In the genomic region with DNA sequence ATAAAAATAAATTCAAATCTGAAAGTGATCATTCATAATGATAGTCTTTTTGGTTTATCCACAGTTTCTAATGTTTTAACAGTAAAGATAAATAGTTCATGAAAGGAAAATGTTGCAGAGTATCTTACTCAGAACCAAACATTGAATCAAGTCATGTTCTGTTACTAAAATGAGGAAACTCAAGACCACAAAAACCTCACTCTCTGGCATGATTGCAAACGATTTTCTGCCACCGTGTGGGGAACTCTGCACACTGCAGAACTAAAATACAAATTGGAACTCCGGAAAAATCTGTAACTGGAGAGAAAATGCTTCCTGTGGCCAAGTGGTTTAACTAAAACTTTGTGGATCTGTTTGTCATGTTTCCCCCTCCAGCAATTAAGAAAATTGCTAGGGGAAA, we compare ENCODE assay signal across 8 mouse cellular contexts. TPM values are rescaled to one million over a fixed set of nuclear protein-coding genes. Genes with fewer than 3 reads are reported as not detected.
DNase-seq lines count a peak whose midpoint lies in the region; ATAC-seq lines count a peak whose summit lies in the region.

No protein-coding gene starts in this region.

- H3K4me3 ChIP-seq in midbrain, embryonic 14.5 days (replicated peaks; ENCODE audit: low read depth, low read length) = no peak overlapping the region
- no peak overlapping the region for H3K4me3 ChIP-seq in midbrain, embryonic 15.5 days
- no peak overlapping the region for H3K4me3 ChIP-seq in embryonic facial prominence, embryonic 10.5 days
- H3K4me3 ChIP-seq in liver, embryonic 11.5 days (ENCODE audit: low read depth, low read length) = no peak overlapping the region

- H3K27me3 ChIP-seq in midbrain, embryonic 14.5 days (ENCODE audit: control insufficient read depth, insufficient read depth, low read length) = no peaks in the 10 kb centered on the region
- no peaks in the 10 kb centered on the region for H3K27me3 ChIP-seq in midbrain, embryonic 15.5 days (replicated peaks)
- H3K27me3 ChIP-seq in embryonic facial prominence, embryonic 10.5 days (replicated peaks; ENCODE audit: low read depth, poor library complexity, severe bottlenecking) = no peaks in the 10 kb centered on the region
- no peaks in the 10 kb centered on the region for H3K27me3 ChIP-seq in liver, embryonic 11.5 days (replicated peaks; ENCODE audit: control insufficient read depth, insufficient read depth, low read length)

- H3K4me1 ChIP-seq in midbrain, embryonic 14.5 days (ENCODE audit: control insufficient read depth, insufficient read depth, low read length) = peaks cover 14% of the 10 kb centered on the region
- H3K4me1 ChIP-seq in midbrain, embryonic 15.5 days = peaks cover 28% of the 10 kb centered on the region
- H3K4me1 ChIP-seq in embryonic facial prominence, embryonic 10.5 days = peaks cover 22% of the 10 kb centered on the region
- H3K4me1 ChIP-seq in liver, embryonic 11.5 days (replicated peaks; ENCODE audit: control insufficient read depth, insufficient read depth, low read length) = peaks cover 19% of the 10 kb centered on the region

- H3K9me3 ChIP-seq in midbrain, embryonic 14.5 days (ENCODE audit: control insufficient read depth, low read length) = no peaks in the 10 kb centered on the region
- no peaks in the 10 kb centered on the region for H3K9me3 ChIP-seq in midbrain, embryonic 15.5 days
- no peaks in the 10 kb centered on the region for H3K9me3 ChIP-seq in embryonic facial prominence, embryonic 10.5 days
- H3K9me3 ChIP-seq in liver, embryonic 11.5 days (ENCODE audit: control insufficient read depth, low read length) = no peaks in the 10 kb centered on the region

- DNase-seq in midbrain, embryonic 14.5 days = peak; percentile 87
- DNase-seq in adipocyte (ENCODE audit: low spot score) = peak; percentile 79
- DNase-seq in embryonic facial prominence, embryonic 10.5 days (ENCODE audit: low spot score) = peak; percentile 66
- DNase-seq in hindlimb bud, embryonic 11.5 days (ENCODE audit: extremely low spot score, low read depth, low spot score) = peak; percentile 44
- peak; percentile 38 for DNase-seq in liver, embryonic 11.5 days (ENCODE audit: low spot score)
- DNase-seq in right cerebral cortex, adult 18-20 months = peak; percentile 49

- ATAC-seq in midbrain, embryonic 14.5 days (ENCODE audit: low FRiP score, low TSS enrichment) = no peak
- no peak for ATAC-seq in midbrain, embryonic 15.5 days (replicated peaks)
- ATAC-seq in liver, embryonic 11.5 days (replicated peaks; ENCODE audit: low FRiP score) = no peak
- no peak for ATAC-seq in erythroid progenitor cell, adult 5-6 weeks (replicated peaks; ENCODE audit: low FRiP score, poor library complexity, severe bottlenecking)

- H3K4me2 ChIP-seq in midbrain, embryonic 14.5 days (ENCODE audit: low read length) = no peak overlapping the region
- no peak overlapping the region for H3K4me2 ChIP-seq in midbrain, embryonic 15.5 days
- no peak overlapping the region for H3K4me2 ChIP-seq in liver, embryonic 11.5 days

- no peak overlapping the region for H3K9ac ChIP-seq in midbrain, embryonic 14.5 days (replicated peaks; ENCODE audit: low read length)
- no peak overlapping the region for H3K9ac ChIP-seq in midbrain, embryonic 15.5 days
- H3K9ac ChIP-seq in liver, embryonic 11.5 days (ENCODE audit: low read depth, low read length) = no peak overlapping the region

- H3K27ac ChIP-seq in midbrain, embryonic 14.5 days (replicated peaks; ENCODE audit: low read depth, low read length) = no peak overlapping the region
- H3K27ac ChIP-seq in midbrain, embryonic 15.5 days = no peak overlapping the region
- H3K27ac ChIP-seq in embryonic facial prominence, embryonic 10.5 days (replicated peaks) = no peak overlapping the region
- H3K27ac ChIP-seq in liver, embryonic 11.5 days (ENCODE audit: low read depth, low read length) = no peak overlapping the region

- peaks cover 7% of the 10 kb centered on the region for H3K36me3 ChIP-seq in midbrain, embryonic 14.5 days (ENCODE audit: control insufficient read depth, insufficient read depth, low read length)
- H3K36me3 ChIP-seq in midbrain, embryonic 15.5 days (replicated peaks) = no peaks in the 10 kb centered on the region
- peaks cover 19% of the 10 kb centered on the region for H3K36me3 ChIP-seq in embryonic facial prominence, embryonic 10.5 days (replicated peaks)
- no peaks in the 10 kb centered on the region for H3K36me3 ChIP-seq in liver, embryonic 11.5 days (ENCODE audit: control insufficient read depth, insufficient read depth, low read length)

- WGBS in midbrain, embryonic 14.5 days = 2% methylated on average over 3 of the region's 3 CpGs
- under 1% methylated on average over 3 of the region's 3 CpGs for WGBS in midbrain, embryonic 15.5 days
- WGBS in embryonic facial prominence, embryonic 10.5 days = 0% methylated on average over 3 of the region's 3 CpGs
- 4% methylated on average over 3 of the region's 3 CpGs for WGBS in liver, embryonic 11.5 days

RNA-seq across cellular contexts. Expression of a gene that starts 1.7 kb away (rescaled TPM):
- polyA plus RNA-seq in midbrain, embryonic 14.5 days (2014; fragmentation: Nextera tagmentation; extraction: Ambion mirVana) = 74.8 and 92.8 TPM in 2 replicates
- 73.8 and 78.7 TPM in 2 replicates for polyA plus RNA-seq in midbrain, embryonic 15.5 days (2015; fragmentation: Nextera tagmentation; extraction: Ambion mirVana)
- 108 and 109 TPM in 2 replicates for polyA plus RNA-seq in embryonic facial prominence, embryonic 10.5 days (2016; fragmentation: Nextera tagmentation; extraction: Ambion mirVana)
- 95.3 and 95.6 TPM in 2 replicates for polyA plus RNA-seq in liver, embryonic 11.5 days (2014; fragmentation: Nextera tagmentation; extraction: Ambion mirVana)
- 64.2 and 80.1 TPM in 2 replicates for total RNA-seq in erythroid progenitor cell, adult 5-6 weeks (2015; ENCODE audit: low replicate concordance)
- 88.1 and 97.8 TPM in 2 replicates for total RNA-seq in erythroid progenitor cell, adult 5-6 weeks (2017; ENCODE audit: low replicate concordance)

RNA-seq across cellular contexts. Expression of a gene that starts 24.8 kb away (rescaled TPM):
- polyA plus RNA-seq in midbrain, embryonic 14.5 days (2014; fragmentation: Nextera tagmentation; extraction: Ambion mirVana) = 205 and 227 TPM in 2 replicates
- 172 and 177 TPM in 2 replicates for polyA plus RNA-seq in midbrain, embryonic 15.5 days (2015; fragmentation: Nextera tagmentation; extraction: Ambion mirVana)
- polyA plus RNA-seq in embryonic facial prominence, embryonic 10.5 days (2016; fragmentation: Nextera tagmentation; extraction: Ambion mirVana) = 180 and 196 TPM in 2 replicates
- 225 and 249 TPM in 2 replicates for polyA plus RNA-seq in liver, embryonic 11.5 days (2014; fragmentation: Nextera tagmentation; extraction: Ambion mirVana)
- 135 and 194 TPM in 2 replicates for total RNA-seq in erythroid progenitor cell, adult 5-6 weeks (2015; ENCODE audit: low replicate concordance)
- 137 and 140 TPM in 2 replicates for total RNA-seq in erythroid progenitor cell, adult 5-6 weeks (2017; ENCODE audit: low replicate concordance)

RNA-seq across cellular contexts. Expression of a gene that starts 50.3 kb away (rescaled TPM):
- not detected in 2 replicates for polyA plus RNA-seq in midbrain, embryonic 14.5 days (2014; fragmentation: Nextera tagmentation; extraction: Ambion mirVana)
- polyA plus RNA-seq in midbrain, embryonic 15.5 days (2015; fragmentation: Nextera tagmentation; extraction: Ambion mirVana) = not detected in 2 replicates
- polyA plus RNA-seq in embryonic facial prominence, embryonic 10.5 days (2016; fragmentation: Nextera tagmentation; extraction: Ambion mirVana) = 0.05 TPM in 1 of 2 replicates, not detected in the other
- polyA plus RNA-seq in liver, embryonic 11.5 days (2014; fragmentation: Nextera tagmentation; extraction: Ambion mirVana) = not detected in 2 replicates
- total RNA-seq in erythroid progenitor cell, adult 5-6 weeks (2015; ENCODE audit: low replicate concordance) = not detected in 2 replicates
- total RNA-seq in erythroid progenitor cell, adult 5-6 weeks (2017; ENCODE audit: low replicate concordance) = not detected in 2 replicates
